Mouse (Mus musculus) granulocyte monocyte progenitor cell, adult 5-6 weeks (primary cell): Measurements from ENCODE around the gene Xylt2. TPM values are rescaled to one million over a fixed set of nuclear protein-coding genes. Genes with fewer than 3 reads are reported as not detected.
"Not testable (repeated sequence)": the region's sequence is repeated elsewhere in the genome, so short reads cannot be mapped to it uniquely, and the experiment has no call there.

Experiments
- ATAC-seq: replicated peaks from 2 replicates; pipeline ENCODE4 v1.8.0; 2016; ENCODE audit warnings: mild to moderate bottlenecking, moderate TSS enrichment, inconsistent platforms; ENCODE audit not compliant: poor library complexity, severe bottlenecking
- total RNA-seq, 2 experiments: library from RNA; stranded (forward) in 1 of 2; stranded (reverse) in 1 of 2; fragments of 200-712, 200-1000 nt in 1 of 2; fragments of >200 nt in 1 of 2; fragmentation: Nextera tagmentation in 1 of 2; gene quantifications; 2 replicates each; pipeline ENCODE4 v1.2.3; 2014 to 2017

Xylt2 gene
- 4.9 and 15.7 TPM in 2 replicates for total RNA-seq (2014; fragmentation: Nextera tagmentation)
- 3.9 and 4.8 TPM in 2 replicates for total RNA-seq (2017)

- ATAC-seq = peak; percentile 96
Observed at GRCm38 (mm10) chr11:94676754-94677606, at the start of gene Xylt2. Gene Xylt2 (minus strand): TSS chr11:94677515.

GRCm38 (mm10) chr11:94719216-94719615 is 41.9 kb upstream of the Xylt2 start:
- ATAC-seq = no peak

DNA sequence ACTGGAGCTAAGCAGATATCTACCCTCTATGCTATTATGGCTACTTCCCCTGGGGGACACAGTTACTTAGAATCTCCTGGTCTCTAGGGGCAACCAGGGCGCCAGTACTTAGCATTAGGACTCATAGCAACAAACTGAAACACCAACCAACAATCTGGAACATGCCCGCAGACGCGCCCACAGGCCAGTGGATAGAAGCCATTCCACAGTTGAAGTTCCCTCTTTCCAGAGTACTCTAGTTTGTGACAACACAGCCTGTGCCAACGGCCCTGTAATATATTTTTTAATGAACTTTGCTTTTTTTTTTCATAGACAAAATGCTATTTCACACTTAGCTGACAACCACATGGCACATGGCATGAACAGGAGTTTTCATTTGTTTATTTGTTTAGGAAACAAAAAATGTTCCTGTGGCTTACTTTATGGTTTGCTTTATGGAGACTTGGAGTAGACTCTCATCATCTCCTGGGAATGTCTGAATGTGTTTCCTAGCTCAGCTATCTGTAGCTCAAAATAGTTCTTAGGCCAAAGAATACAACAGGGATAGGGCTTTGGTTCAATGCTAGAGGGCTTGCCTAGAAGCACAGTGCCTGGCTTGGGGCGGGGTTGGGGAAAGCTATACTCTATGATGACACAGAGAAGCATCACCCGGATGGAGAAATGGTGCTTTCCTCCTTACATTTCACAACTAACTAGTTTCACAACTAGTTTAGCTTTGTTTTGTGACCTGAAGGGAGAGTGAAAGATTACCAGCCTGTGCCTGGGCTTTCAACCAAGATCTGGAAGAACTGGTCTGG is 41.0 kb upstream of the Xylt2 start:
- ATAC-seq = peak; percentile 57; the same call in 1 of the 2 replicates

DNA sequence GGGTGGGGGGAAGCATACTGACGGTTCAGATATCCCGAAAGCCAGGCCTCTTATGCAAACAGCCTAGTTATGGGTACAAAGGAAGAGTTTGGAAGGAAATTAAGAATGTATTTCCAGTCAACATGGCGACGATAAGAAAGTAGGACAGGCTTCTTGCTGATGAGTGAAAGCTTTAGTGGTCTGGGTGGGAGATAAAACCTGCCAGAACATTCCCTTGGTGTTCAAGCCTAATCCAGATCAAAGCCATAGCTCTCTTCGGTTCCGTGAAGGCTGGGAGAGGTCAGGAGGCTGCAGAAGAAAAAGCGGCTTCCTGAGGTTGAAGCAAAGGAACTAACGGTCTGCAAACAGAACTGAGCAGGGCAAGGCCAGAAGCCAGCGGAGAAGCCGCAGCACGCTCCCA is 39.9 kb upstream of the Xylt2 start:
- no peak for ATAC-seq

DNA sequence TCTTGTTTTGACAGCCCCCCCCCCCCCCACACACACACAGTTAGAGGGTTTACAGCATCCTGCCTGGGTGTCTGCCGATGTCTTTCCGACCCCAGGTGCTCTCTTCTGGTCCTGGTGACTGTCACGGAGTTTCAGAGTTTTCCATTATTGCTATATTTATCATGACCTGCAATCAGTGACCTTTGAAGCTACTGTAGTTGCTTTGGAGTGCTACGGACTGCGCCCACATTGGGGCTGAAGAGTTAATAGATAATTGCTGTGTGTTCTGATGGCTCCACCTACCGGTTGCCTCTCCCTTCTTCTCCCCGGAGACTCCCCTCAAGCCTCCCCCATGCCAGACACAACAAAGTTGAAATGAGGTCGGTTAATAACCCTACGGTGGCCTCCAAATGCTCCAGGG is 39.4 kb upstream of the Xylt2 start:
- ATAC-seq = 0 out of 2 replicates have a peak, but pooled peaks have one; percentile 29

DNA sequence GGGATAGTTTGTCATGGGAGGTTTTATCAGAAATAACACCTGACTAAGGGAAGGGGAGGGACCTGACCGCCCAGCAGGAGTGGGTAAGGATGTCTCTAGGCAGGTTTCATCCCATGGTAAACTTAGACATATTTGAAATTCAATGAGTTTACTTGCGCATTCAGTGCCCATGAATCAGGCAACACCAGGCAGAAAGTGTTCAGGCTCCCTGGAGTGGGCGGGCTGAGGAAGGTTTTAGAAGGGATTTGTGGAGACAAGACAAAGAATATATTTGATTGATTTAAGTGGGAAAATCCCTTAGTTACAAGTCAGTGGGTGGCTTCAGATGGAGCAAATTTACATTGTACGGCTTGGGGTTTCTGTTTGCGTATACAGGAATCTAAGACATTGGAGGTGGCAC is 38.3 kb upstream of the Xylt2 start:
- no peak for ATAC-seq

GRCm38 (mm10) chr11:94713246-94713860 is 36.0 kb upstream of the Xylt2 start:
- no peak for ATAC-seq

GRCm38 (mm10) chr11:94704472-94704871 is 27.2 kb upstream of the Xylt2 start, which contains the start of gene Gm11541:
Gene Gm11541 (minus strand): TSS chr11:94704499.
- no peak for ATAC-seq

- ATAC-seq = peak; percentile 17; the same call in 1 of the 2 replicates
Observed at GRCm38 (mm10) chr11:94704020-94704419, 26.7 kb upstream of the Xylt2 start.

DNA sequence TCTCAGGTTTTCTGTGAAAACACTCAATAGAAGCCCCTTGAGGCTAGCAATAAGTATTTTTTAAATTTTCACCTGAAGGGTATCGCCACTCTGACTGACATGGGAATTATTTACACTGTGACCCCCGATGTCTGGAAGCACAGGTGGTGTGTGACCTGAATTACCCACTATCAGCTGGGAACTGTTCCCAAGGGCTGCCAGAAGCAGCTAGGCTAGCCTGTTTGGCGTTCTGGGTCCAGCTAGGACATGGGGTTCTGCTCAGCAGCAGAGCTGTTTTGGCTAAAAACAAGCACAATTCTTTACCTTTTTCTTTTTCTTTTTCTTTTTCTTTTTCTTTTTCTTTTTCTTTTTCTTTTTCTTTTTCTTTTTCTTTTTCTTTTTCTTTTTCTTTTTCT is 24.9 kb upstream of the Xylt2 start:
- ATAC-seq = no peak

GRCm38 (mm10) chr11:94701401-94702215 is 24.3 kb upstream of the Xylt2 start:
- no peak for ATAC-seq

DNA sequence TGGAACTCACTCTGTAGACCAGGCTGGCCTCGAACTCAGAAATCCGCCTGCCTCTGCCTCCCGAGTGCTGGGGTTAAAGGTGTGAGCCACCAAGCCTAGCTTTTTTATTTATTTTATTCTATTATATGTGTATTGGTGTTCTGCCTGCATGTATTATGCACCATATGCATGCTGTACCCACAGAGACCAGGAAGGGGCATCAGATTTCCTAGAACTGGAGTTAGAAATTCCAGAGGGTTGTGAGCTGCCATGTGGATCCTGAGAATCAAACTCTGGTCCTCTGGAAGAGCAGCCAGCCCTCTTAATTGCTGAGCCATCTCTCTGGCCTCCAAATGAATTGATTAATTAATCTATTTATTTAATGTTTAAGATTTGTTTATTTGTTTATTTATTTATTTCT is 22.1 kb upstream of the Xylt2 start:
- ATAC-seq = no peak

GRCm38 (mm10) chr11:94697703-94698464 is 20.6 kb upstream of the Xylt2 start:
- ATAC-seq = no peak

DNA sequence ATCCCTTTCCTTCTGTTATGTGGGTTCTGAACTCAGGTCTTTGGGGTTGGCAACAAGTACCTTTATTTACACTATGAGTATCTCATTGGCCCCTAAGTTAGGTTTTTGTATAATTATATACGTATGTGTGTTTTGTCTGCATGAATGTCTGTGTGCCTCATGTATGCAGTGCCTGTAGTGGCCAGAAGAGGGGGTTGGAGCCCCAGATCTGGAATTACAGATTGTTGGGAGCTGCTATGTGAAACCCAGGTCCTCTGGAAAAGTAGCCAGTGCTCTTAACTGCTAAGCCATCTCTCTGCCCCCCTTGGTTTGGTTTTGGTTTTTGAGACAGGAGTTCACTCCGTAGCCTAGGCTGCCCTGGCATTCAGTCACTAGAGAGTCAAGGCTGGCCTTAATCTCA is 19.8 kb upstream of the Xylt2 start:
- ATAC-seq = no peak

DNA sequence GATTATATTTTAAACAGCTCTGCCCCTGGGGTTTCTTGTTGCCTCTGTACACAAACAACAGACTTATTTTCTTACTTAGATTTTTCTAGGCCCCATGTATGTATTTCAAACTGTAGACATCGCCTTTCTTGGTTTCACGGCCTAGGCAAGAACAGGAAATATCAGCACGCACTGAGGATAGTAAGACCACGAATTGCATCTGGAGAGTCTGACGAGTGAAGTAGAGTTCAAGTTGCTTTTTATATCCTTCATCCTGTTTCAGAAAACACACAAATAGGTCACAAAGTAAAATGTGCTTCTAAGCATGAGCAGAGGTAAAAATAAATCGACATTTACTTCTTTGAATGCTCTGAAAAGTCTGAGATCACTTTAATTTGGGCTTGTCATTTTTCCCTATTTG is 18.2 kb upstream of the Xylt2 start:
- ATAC-seq = no peak

DNA sequence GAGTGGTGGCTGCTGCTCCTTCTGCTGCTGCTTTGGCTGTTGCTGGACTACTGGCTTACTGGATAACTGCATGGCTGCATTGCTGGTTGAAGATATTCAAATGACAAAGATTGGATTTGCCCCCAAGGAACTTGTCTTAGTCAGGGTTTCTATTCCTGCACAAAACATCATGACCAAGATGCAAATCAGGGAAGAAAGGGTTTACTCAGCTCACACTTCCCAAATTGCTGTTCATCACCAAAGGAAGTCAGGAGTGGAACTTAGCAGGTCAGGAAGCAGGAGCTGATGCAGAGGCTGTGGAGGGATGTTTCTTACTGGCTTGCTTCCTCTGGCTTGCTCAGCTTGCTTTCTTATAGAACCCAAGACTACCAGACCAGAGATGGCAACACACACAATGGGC is 15.2 kb upstream of the Xylt2 start:
- not testable (repeated sequence) for ATAC-seq

- ATAC-seq = peak; percentile 79
Observed at GRCm38 (mm10) chr11:94687178-94687577, 9.9 kb upstream of the Xylt2 start.

- no peak for ATAC-seq
Observed at GRCm38 (mm10) chr11:94682427-94682826, 5.1 kb upstream of the Xylt2 start.

DNA sequence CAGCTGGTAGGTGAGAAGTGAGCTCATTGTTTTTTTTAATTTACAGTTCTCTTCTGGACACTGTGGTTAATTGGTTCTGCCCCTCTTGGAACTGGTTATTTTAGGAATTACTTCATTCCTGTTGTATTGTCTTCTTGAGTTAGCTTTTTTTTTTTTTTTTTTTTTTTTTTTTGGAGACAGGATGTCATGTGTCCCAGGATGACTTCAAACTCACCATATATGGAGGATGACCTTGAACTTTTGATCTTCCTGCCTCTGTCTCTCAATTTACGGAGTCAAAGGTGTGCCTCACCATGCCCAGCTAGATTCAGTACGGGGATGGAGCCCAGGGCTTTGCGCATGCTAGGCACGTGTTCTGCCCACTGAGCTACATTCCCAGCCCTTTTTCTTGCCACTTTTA is 4.3 kb upstream of the Xylt2 start:
- ATAC-seq = no peak
